Mouse (Mus musculus) neural tube, embryonic 11.5 days (tissue): ENCODE results near the gene Det1. TPM values are rescaled to one million over a fixed set of nuclear protein-coding genes. Genes with fewer than 3 reads are reported as not detected.

Experiments
- ATAC-seq: fragments of 200-750 bp; cut with Nextera tagmentation; 2 replicates; pipeline ENCODE4 v1.8.0; 2017; ENCODE audit warnings: moderate number of reproducible peaks, mild to moderate bottlenecking, moderate TSS enrichment, moderate library complexity; ENCODE audit not compliant: insufficient read depth, low FRiP score, low TSS enrichment
- DNase-seq: peaks from one replicate; pipeline ENCODE4 v3.0.0-alpha.2; 2015; ENCODE audit warnings: low spot score
- H3K27ac ChIP-seq: fragments of 300-500 bp; sonication (generic); 2 replicates; pipeline ENCODE4 v1.5.1; 2014; ENCODE audit warnings: low read depth, mild to moderate bottlenecking, low read length
- H3K27me3 ChIP-seq: fragments of 300-500 bp; sonication (generic); 2 replicates; pipeline ENCODE4 v1.6.1; 2014; ENCODE audit warnings: mild to moderate bottlenecking, low read length, mixed read lengths; ENCODE audit not compliant: control insufficient read depth, insufficient read depth
- H3K36me3 ChIP-seq: fragments of 300-500 bp; sonication (generic); 2 replicates; pipeline ENCODE4 v1.6.1; 2014; ENCODE audit warnings: mild to moderate bottlenecking, low read length, moderate library complexity, mixed read lengths; ENCODE audit not compliant: control insufficient read depth, insufficient read depth
- H3K4me1 ChIP-seq: fragments of 300-500 bp; sonication (generic); 2 replicates; pipeline ENCODE4 v1.6.1; 2014; ENCODE audit warnings: low read length, mixed read lengths; ENCODE audit not compliant: control insufficient read depth, insufficient read depth
- H3K4me2 ChIP-seq: fragments of 300-500 bp; sonication (generic); 2 replicates; pipeline ENCODE4 v1.6.1; 2014; ENCODE audit warnings: low read depth, mild to moderate bottlenecking, moderate library complexity
- H3K4me3 ChIP-seq: fragments of 300-500 bp; sonication (generic); 2 replicates; pipeline ENCODE4 v1.5.1; 2014; ENCODE audit warnings: low read depth, low read length
- H3K9ac ChIP-seq: fragments of 300-500 bp; sonication (generic); 2 replicates; pipeline ENCODE4 v1.6.1; 2014; ENCODE audit warnings: mild to moderate bottlenecking, low read length
- H3K9me3 ChIP-seq: fragments of 300-500 bp; sonication (generic); 2 replicates; pipeline ENCODE4 v1.6.1; 2016; ENCODE audit warnings: low read length; ENCODE audit not compliant: control insufficient read depth
- WGBS: fragments of 180-500 bp; shearing (Covaris S2); extraction: QIAGEN DNeasy Blood & Tissue Kit; methylation state at CpG from one replicate; pipeline ENCODE4 v1.1.7; 2014; 5-methylcytosine and 5-hydroxymethylcytosine counted together
- polyA plus RNA-seq: library from polyadenylated mRNA; unstranded; fragments of >200 nt; fragmentation: Nextera tagmentation; extraction: Ambion mirVana; gene quantifications from 2 replicates; pipeline ENCODE4 v1.2.1, GENCODE M21; 2014

The Det1 gene
- polyA plus RNA-seq, 1 experiment from 2014 or later, result 22.2 TPM

- Histone ChIP-seq H3K9ac (no peak overlapping the region), H3K4me2 (peak overlapping the region; percentile 12; the same call in 1 of the 2 replicates), H3K4me1 (peaks cover 32% of the 10 kb centered on the region), H3K36me3 (no peaks in the 10 kb centered on the region), H3K9me3 (no peaks in the 10 kb centered on the region), H3K27me3 (0 out of 2 replicates have a peak, but pooled peaks cover 6% of the 10 kb centered on the region), H3K4me3 (no peak overlapping the region; the same call in 1 of the 2 replicates), H3K27ac (no peak overlapping the region)
- DNase-seq (peak; percentile 77), ATAC-seq (peak; percentile 56; the same call in 1 of the 2 replicates)
- WGBS, result 10% methylated on average over 6 of the region's 6 CpGs
Observed at GRCm38 (mm10) chr7:78884139-78884538, 37.1 kb upstream of the Det1 start.

- ATAC-seq, result no peak
- H3K36me3 ChIP-seq, result no peaks in the 10 kb centered on the region
- H3K9ac ChIP-seq, result peak overlapping the region; percentile 51
- H3K4me1 ChIP-seq, result peaks cover 32% of the 10 kb centered on the region
- 0 out of 2 replicates have a peak, but pooled peaks cover 6% of the 10 kb centered on the region for H3K27me3 ChIP-seq
- no peak for DNase-seq
- no peaks in the 10 kb centered on the region for H3K9me3 ChIP-seq
- H3K4me3 ChIP-seq, result peak overlapping the region; percentile 46
- peak overlapping the region; percentile 78 for H3K4me2 ChIP-seq
- 0 out of 2 replicates have a peak overlapping the region, but pooled peaks have one; percentile 45 for H3K27ac ChIP-seq
- 19% methylated on average over 8 of the region's 8 CpGs for WGBS
Observed at GRCm38 (mm10) chr7:78883726-78884060, 36.6 kb upstream of the Det1 start.

GRCm38 (mm10) chr7:78883016-78883725 is 36.1 kb upstream of the Det1 start:
- Histone ChIP-seq H3K36me3 (no peaks in the 10 kb centered on the region), H3K4me2 (peak overlapping the region; percentile 78), H3K4me3 (peak overlapping the region; percentile 46), H3K27ac (peak overlapping the region; percentile 45; the same call in 1 of the 2 replicates), H3K4me1 (peaks cover 32% of the 10 kb centered on the region), H3K9me3 (no peaks in the 10 kb centered on the region), H3K9ac (peak overlapping the region; percentile 51), H3K27me3 (0 out of 2 replicates have a peak, but pooled peaks cover 6% of the 10 kb centered on the region)
- DNase-seq (peak; percentile 47), ATAC-seq (no peak)
- WGBS, result 2% methylated on average over 34 of the region's 34 CpGs

- H3K4me2 ChIP-seq, result peak overlapping the region; percentile 78
- H3K9ac ChIP-seq, result peak overlapping the region; percentile 51
- peak; percentile 67 for ATAC-seq
- DNase-seq, result peak; percentile 81
- H3K4me1 ChIP-seq, result peaks cover 31% of the 10 kb centered on the region
- 0 out of 2 replicates have a peak, but pooled peaks cover 6% of the 10 kb centered on the region for H3K27me3 ChIP-seq
- no peaks in the 10 kb centered on the region for H3K9me3 ChIP-seq
- no peaks in the 10 kb centered on the region for H3K36me3 ChIP-seq
- H3K27ac ChIP-seq, result no peak overlapping the region
- WGBS, result 1% methylated on average over 23 of the region's 23 CpGs
- H3K4me3 ChIP-seq, result peak overlapping the region; percentile 46
Observed at GRCm38 (mm10) chr7:78882469-78882837, 35.4 kb upstream of the Det1 start.

- Histone ChIP-seq H3K36me3 (no peaks in the 10 kb centered on the region), H3K4me1 (peaks cover 24% of the 10 kb centered on the region), H3K4me3 (peak overlapping the region; percentile 46), H3K4me2 (peak overlapping the region; percentile 78), H3K27ac (no peak overlapping the region; the same call in 1 of the 2 replicates), H3K9ac (no peak overlapping the region; the same call in 1 of the 2 replicates), H3K27me3 (0 out of 2 replicates have a peak, but pooled peaks cover 6% of the 10 kb centered on the region), H3K9me3 (no peaks in the 10 kb centered on the region)
- peak; percentile 35 for DNase-seq
- 8% methylated on average over 16 of the region's 16 CpGs for WGBS
- no peak for ATAC-seq
Observed at GRCm38 (mm10) chr7:78881607-78882468, 34.8 kb upstream of the Det1 start.

- Histone ChIP-seq H3K27me3 (no peaks in the 10 kb centered on the region), H3K27ac (no peak overlapping the region), H3K4me3 (no peak overlapping the region), H3K9ac (no peak overlapping the region), H3K36me3 (no peaks in the 10 kb centered on the region), H3K4me1 (no peaks in the 10 kb centered on the region), H3K4me2 (no peak overlapping the region), H3K9me3 (no peaks in the 10 kb centered on the region)
- WGBS, result 85% methylated on average over 5 of the region's 5 CpGs
- DNase-seq (no peak), ATAC-seq (no peak)
Observed at GRCm38 (mm10) chr7:78872831-78873230, 25.8 kb upstream of the Det1 start.

- Histone ChIP-seq H3K27ac (no peak overlapping the region), H3K36me3 (no peaks in the 10 kb centered on the region), H3K4me3 (no peak overlapping the region), H3K4me1 (no peaks in the 10 kb centered on the region), H3K9ac (no peak overlapping the region), H3K4me2 (no peak overlapping the region), H3K27me3 (no peaks in the 10 kb centered on the region), H3K9me3 (no peaks in the 10 kb centered on the region)
- ATAC-seq, result no peak
- WGBS, result 84% methylated on average over 6 of the region's 6 CpGs
- no peak for DNase-seq
Observed at GRCm38 (mm10) chr7:78872366-78872765, 25.3 kb upstream of the Det1 start.

GRCm38 (mm10) chr7:78868731-78869130 is 21.7 kb upstream of the Det1 start:
- 82% methylated on average over 5 of the region's 5 CpGs for WGBS
- Histone ChIP-seq H3K4me1 (no peaks in the 10 kb centered on the region), H3K4me3 (no peak overlapping the region), H3K27me3 (no peaks in the 10 kb centered on the region), H3K36me3 (no peaks in the 10 kb centered on the region), H3K9ac (no peak overlapping the region), H3K4me2 (no peak overlapping the region), H3K27ac (no peak overlapping the region), H3K9me3 (no peaks in the 10 kb centered on the region)
- ATAC-seq (no peak), DNase-seq (no peak)
